Mouse (Mus musculus) monocyte, adult 2 months (primary cell): Measurements from ENCODE around the gene Fxr2.
A peak's percentile ranks its signal among the peaks of the same experiment; 100 is the strongest.
"Not testable (repeated sequence)": the region's sequence is repeated elsewhere in the genome, so short reads cannot be mapped to it uniquely, and the experiment has no call there.

Source experiments
- DNase-seq, 2 experiments: peaks; one replicate each; pipeline ENCODE4 v3.0.0; 2022; ENCODE audit warnings: low spot score in 2 of 2, low read depth in 1 of 2

Gene Fxr2

GRCm38 (mm10) chr11:69609416-69609815, 23.4 kb upstream of the Fxr2 start:
- DNase-seq, result no peak

- no peak for DNase-seq
These were observed 21.9 kb upstream of the Fxr2 start for GRCm38 (mm10) chr11:69610899-69611298.

GRCm38 (mm10) chr11:69613553-69614256, 19.1 kb upstream of the Fxr2 start:
- DNase-seq, result peak in 1 of 2 experiments; percentile 43

- not testable (repeated sequence) for DNase-seq
These were observed 18.6 kb upstream of the Fxr2 start for GRCm38 (mm10) chr11:69614257-69614588.

- no peak for DNase-seq
These were observed 16.0 kb upstream of the Fxr2 start for GRCm38 (mm10) chr11:69616781-69617180.

- no peak for DNase-seq
These were observed 15.0 kb upstream of the Fxr2 start, which contains the start of gene Shbg for GRCm38 (mm10) chr11:69617805-69618204. Gene Shbg, minus strand, starts transcription at chr11:69617905.

GRCm38 (mm10) chr11:69620394-69621081, 12.3 kb upstream of the Fxr2 start:
- no peak for DNase-seq

GRCm38 (mm10) chr11:69621571-69622268, 11.1 kb upstream of the Fxr2 start, which contains the start of gene Sat2:
Gene Sat2, plus strand, starts transcription at chr11:69622024.
- no peak for DNase-seq

GRCm38 (mm10) chr11:69622406-69622805, 10.4 kb upstream of the Fxr2 start:
- no peak for DNase-seq

GRCm38 (mm10) chr11:69623006-69623405, 9.8 kb upstream of the Fxr2 start:
- DNase-seq, result no peak

GRCm38 (mm10) chr11:69624339-69624738, 8.5 kb upstream of the Fxr2 start:
- not testable (repeated sequence) for DNase-seq

- peak in 1 of 2 experiments; percentile 59 for DNase-seq
These were observed 4.5 kb upstream of the Fxr2 start for GRCm38 (mm10) chr11:69628286-69628685.

- no peak for DNase-seq
These were observed 3.0 kb upstream of the Fxr2 start for GRCm38 (mm10) chr11:69629802-69630201.

- DNase-seq, result no peak
These were observed 507 bp downstream of the Fxr2 start for GRCm38 (mm10) chr11:69633128-69633866.

GRCm38 (mm10) chr11:69635471-69635870, 2.7 kb downstream of the Fxr2 start:
- DNase-seq, result no peak

- no peak for DNase-seq
These were observed 13.1 kb downstream of the Fxr2 start for GRCm38 (mm10) chr11:69645860-69646259.

- DNase-seq, result no peak
These were observed 20.6 kb downstream of the Fxr2 start for GRCm38 (mm10) chr11:69653399-69653798.

- DNase-seq, result no peak
These were observed 22.0 kb downstream of the Fxr2 start for GRCm38 (mm10) chr11:69654760-69655159.

GRCm38 (mm10) chr11:69655264-69656064, 22.7 kb downstream of the Fxr2 start, which contains the start of gene Sox15:
Gene Sox15, plus strand, starts transcription at chr11:69655314.
- DNase-seq, result no peak

GRCm38 (mm10) chr11:69656065-69656455, 23.3 kb downstream of the Fxr2 start:
- DNase-seq, result no peak
